Mouse (Mus musculus) embryonic facial prominence, embryonic 10.5 days (tissue): Measurements from ENCODE around the gene Ces1h. TPM values are rescaled to one million over a fixed set of nuclear protein-coding genes. Genes with fewer than 3 reads are reported as not detected.

Experiments
- DNase-seq: peaks from one replicate; pipeline ENCODE4 v3.0.0-alpha.2; 2017; ENCODE audit warnings: low spot score
- H3K27ac ChIP-seq: fragments of 300-500 bp; sonication (generic); replicated peaks from 2 replicates; pipeline ENCODE4 v1.5.1; 2016; ENCODE audit warnings: mild to moderate bottlenecking
- H3K27me3 ChIP-seq: fragments of 300-500 bp; sonication (generic); replicated peaks from 2 replicates; pipeline ENCODE4 v1.6.1; 2016; ENCODE audit warnings: low read depth, mild to moderate bottlenecking; ENCODE audit not compliant: poor library complexity, severe bottlenecking
- H3K36me3 ChIP-seq: fragments of 300-500 bp; sonication (generic); replicated peaks from 2 replicates; pipeline ENCODE4 v1.6.1; 2016; ENCODE audit warnings: mild to moderate bottlenecking, moderate library complexity
- H3K4me1 ChIP-seq: fragments of 300-500 bp; sonication (generic); 2 replicates; pipeline ENCODE4 v1.6.1; 2016
- H3K4me3 ChIP-seq: fragments of 300-500 bp; sonication (generic); 2 replicates; pipeline ENCODE4 v1.5.1; 2016; ENCODE audit warnings: mild to moderate bottlenecking, moderate library complexity
- H3K9me3 ChIP-seq: fragments of 300-500 bp; sonication (generic); 2 replicates; pipeline ENCODE4 v1.6.1; 2016; ENCODE audit warnings: mild to moderate bottlenecking
- WGBS: fragments of 180-500 bp; shearing (Covaris S2); methylation state at CpG from one replicate; pipeline ENCODE4 v1.1.7; 2016; 5-methylcytosine and 5-hydroxymethylcytosine counted together
- polyA plus RNA-seq: library from polyadenylated mRNA; unstranded; fragments of >200 nt; fragmentation: Nextera tagmentation; extraction: Ambion mirVana; gene quantifications from 2 replicates; pipeline ENCODE4 v1.2.1, GENCODE M21; 2016

The Ces1h gene
- polyA plus RNA-seq, 1 experiment from 2014 or later, result not detected

DNA sequence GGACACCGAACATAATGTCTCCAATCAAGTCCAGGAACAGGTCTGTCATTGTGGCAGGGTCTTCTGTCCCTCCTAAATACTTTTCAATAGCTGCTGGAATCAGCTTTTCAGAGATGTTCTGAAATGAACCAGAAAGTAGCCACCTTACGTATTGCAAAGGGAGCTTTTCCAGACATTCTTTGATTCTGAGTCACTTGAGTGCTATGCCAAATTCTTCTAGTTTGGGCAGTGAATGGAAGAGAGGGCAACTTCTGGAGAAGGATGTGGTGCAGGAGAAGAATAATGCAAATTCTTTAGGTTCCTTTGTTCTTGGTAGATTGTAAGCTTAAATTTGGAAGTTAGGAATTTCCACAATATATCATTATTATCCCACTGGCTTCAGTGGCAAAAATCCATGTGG lies 62.5 kb downstream of the Ces1h start:
- WGBS, result 84% methylated on average over 2 of the region's 2 CpGs

GRCm38 (mm10) chr8:93315557-93315956 lies 64.0 kb downstream of the Ces1h start:
- Histone ChIP-seq H3K27ac (no peak overlapping the region), H3K9me3 (no peaks in the 10 kb centered on the region), H3K27me3 (no peaks in the 10 kb centered on the region), H3K4me3 (no peak overlapping the region), H3K36me3 (no peaks in the 10 kb centered on the region), H3K4me1 (no peaks in the 10 kb centered on the region)
- WGBS, result 75% methylated on average over 2 of the region's 2 CpGs
- no peak for DNase-seq

More for the DNA sequence above, 62.5 kb downstream of the Ces1h start:
- DNase-seq, result no peak
- H3K9me3 ChIP-seq, result no peaks in the 10 kb centered on the region
- no peak overlapping the region for H3K4me3 ChIP-seq
- H3K36me3 ChIP-seq, result no peaks in the 10 kb centered on the region
- H3K27ac ChIP-seq, result no peak overlapping the region
- H3K27me3 ChIP-seq, result no peaks in the 10 kb centered on the region
- no peaks in the 10 kb centered on the region for H3K4me1 ChIP-seq

Other genes with a start within 250 kb of the Ces1h start
- gene Ces1c, start 248.4 kb downstream of the Ces1h start, polyA plus RNA-seq, result not detected in 2 replicates
- 1.7 and 1.8 TPM in 2 replicates for gene Ces1d, start 181.9 kb downstream of the Ces1h start, polyA plus RNA-seq
- gene Ces1e, start 150.1 kb downstream of the Ces1h start, polyA plus RNA-seq, result not detected in 2 replicates
- gene Ces1f, start 100.0 kb downstream of the Ces1h start, polyA plus RNA-seq, result not detected in 2 replicates
- gene Ces1g, start 42.4 kb downstream of the Ces1h start, polyA plus RNA-seq, result not detected in 2 replicates
- gene Ces5a, start 156.1 kb upstream of the Ces1h start, polyA plus RNA-seq, result not detected in 2 replicates